Mouse (Mus musculus): ENCODE results near the gene Arih2.

Arih2 gene

DNA sequence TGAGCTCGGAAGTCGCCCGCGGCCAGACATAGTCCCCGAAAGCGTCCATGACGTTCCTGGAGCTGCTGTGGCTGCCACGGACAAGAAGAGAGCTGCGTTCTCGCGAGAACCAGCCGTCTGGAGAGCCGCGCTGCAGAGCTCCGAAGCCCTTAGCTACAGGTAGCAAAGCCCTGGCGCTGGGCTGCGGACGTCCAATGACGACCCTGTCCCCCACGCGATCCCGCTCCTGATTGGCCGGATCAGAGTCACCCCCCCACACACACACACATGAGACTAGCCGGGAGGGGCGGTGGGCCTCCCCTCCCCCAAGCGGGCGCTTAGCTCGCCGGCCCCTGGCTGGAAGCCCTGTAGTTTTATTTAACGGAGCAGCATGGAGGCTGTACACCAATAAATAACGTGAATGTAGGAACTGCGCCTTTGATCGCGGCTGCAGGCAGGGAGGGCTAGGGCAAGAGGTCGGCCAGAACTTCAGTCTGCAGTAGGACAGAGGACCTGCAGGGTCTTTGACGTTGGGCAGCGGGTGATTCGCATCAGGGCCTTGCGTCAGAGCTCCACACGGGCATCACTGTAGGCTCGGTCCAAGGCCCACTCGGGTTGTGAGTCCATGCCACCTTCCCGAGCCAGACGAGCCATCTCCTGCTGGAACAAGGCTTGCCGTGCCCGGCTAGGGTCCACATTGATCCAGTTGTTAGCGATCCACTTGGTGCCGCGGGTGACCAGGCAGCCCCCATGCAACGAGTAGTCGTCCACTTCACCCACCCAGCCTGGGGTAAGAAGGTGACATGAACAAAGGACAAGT, 70.4 kb downstream of the Arih2 start, which contains the start of gene Wdr6:
Wdr6 (minus strand) TSS at position 195 of the 799 bp plus-strand sequence.
- peak; percentile 96 to 98 for DNase-seq

DNA sequence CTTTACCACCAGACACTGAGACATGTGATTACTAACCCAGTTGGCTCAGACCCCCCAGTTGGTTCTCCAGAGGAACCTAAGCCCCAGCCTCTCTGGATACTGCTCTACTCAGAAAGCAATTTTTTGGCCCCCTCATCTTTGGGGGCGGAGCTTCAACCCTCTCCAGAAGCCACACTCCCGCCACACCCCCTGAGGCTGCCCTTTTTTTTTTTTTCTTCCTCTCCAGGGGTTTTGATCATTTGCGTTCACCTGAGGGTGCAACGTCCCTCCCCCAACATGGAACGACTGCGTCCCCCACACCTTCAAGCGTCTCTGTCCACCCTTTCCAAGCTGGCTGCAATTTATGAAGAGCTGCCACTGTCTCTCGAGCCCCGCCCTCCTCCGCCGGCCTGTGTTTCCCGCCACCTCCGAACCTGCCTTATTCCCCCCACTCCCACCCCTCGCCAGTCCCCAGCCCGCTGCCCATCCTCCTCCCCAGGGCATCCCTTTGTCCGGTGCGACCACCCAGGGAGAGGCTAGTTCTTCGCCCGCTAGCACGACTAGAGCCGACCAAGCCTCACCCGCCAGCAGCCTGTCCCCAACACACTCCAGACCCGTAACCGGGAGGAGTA, 71.1 kb downstream of the Arih2 start:
- peak; percentile 83 to 86 for DNase-seq

DNA sequence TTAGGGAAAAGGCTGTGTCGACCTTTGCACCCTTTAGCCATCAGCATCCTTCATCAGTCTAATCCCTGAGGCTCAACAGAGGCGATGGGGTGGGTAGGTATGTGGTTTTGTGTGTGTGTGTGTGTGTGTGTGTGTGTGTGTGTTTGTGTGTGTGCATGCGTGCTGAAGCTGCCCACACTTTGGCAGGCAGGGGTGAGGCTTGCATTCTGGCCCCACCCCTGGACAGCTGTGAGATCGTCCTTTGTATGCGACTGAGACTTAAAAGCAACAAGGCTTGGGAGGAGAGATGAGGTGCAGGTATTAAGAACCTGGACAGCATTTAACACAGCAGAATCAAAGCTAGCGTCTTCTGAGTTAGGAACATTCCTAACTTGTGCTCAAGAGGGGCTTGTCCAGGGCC, 72.2 kb downstream of the Arih2 start:
- DNase-seq, result peak in 1 of 2 experiments; percentile 14

DNA sequence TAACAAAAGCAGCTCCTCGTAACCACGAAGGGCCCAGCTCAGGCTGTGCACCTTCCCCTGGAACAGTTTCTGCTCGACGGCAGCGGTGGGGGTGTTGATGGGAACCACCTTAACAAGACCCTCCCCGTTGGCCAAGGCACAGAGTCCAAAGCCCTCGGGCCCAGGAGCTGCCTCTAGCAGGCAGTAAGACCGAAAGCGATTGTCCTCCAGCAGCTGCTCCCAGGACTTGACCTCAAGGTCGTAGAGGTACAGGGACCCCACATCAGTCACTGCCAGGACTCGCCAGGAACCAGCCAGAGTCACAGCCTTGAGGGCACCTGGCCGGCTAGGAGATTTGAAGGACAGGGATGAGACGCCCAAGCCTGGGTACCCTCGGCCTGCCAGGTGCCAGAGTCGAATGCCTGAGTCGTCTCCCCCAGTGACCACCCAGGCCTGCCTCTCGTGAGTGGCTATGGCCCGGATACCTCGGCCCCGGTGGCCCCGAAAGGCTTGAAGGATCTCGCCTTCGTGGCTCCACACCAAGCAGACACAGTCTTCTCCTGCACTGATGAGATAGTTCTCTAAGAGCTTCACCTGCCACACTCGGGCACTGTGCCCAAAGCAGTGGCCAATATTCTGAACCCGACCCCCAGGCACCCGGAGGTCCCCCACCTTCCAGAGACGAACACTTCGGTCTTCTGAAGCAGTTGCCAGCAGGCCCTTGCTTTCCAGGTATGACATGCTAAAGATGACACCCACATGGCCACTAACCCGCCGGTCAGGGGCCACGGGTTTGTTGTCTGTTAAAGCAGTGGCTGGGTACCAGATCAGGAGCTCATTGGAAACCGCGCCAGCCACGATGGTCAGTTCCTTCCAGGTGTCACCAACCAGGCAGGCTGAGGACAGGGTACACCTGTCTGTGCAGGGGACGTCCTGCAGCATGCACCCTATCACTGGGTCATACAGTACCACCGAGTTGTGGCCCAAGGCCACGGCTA, 73.6 kb downstream of the Arih2 start:
- DNase-seq, result peak; percentile 31 to 46

DNA sequence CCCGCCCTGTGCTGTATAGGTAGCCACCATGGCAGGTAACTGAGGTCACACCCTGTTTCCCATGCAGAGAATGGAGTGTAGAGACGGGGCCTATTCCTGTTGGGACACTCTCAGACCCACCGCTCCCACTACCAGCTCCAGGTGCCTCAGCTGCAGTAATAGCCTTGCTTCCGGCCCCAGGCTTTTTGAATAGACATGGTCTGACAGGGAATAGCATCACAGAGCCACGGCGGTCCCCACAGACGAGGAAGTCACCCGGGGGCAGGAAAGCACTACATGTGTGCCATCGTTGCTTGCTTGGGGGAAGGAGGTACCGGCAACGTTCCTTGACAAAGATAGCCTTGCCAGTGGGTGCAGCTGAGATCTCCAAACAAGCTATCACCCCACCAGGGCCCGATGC, 74.3 kb downstream of the Arih2 start:
- peak in 1 of 2 experiments; percentile 11 for DNase-seq

DNA sequence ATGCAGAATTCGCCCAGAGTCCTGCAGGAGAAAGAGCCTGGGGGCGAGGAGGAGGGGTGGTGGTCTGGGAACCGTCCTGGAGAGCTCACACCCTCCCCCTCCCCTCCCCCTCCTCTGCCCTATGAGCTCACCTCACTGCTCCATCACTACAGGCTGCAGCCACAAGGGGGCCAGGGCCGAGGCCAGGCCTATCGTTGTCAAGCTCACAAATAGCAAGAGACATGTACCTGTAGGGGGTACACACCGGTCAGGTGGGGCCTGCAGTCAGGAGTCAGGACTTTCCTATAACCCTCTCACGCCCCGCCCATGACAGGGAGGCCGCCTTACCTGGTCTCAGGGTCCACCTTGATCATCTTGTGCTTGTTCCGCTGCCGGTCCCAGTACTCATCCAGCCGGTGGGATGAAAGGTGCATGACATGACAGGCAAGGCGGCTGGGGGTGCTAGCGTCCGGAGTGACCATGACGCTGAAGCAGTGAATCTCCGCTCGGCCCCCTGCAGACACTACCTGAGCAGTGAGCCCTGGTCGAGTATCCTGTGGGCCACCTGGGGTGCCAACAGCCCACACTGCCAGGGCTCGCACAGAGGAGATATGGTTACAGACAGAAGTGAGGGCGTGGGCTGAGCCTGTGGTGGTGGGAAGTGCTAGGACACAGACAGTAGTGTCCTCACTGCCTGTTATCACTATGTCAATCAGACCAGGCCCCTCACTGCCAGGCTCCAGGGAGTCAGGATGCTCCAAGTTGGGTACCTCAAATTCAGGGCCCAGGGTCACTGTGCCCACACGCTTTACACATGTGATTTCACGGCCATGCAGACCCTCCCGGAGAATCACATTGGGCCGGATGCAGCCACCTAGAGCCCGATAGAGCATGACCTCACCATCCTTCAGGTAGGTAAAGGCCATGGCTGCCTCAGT, 75.2 kb downstream of the Arih2 start:
- DNase-seq, result peak; percentile 85 to 89

DNA sequence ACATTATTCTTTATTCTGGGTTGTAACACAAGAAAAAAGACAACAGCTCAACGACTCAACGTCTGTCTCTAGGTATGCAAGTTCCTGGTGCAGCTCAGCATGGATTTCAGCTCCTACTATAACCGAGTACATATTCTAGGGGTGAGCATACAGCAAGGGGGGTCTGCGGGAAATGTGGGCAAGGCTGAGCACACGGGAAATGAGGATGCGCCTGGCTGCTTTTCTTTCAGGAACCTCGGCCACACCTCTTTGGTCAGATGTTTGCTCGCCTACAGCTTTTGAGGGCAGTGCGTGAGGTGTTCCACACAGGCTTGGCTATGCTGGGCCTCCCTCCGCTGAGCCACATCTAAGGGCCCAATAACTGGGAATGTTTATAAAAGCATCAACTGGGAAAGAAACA, 76.9 kb downstream of the Arih2 start:
- no peak for DNase-seq

DNA sequence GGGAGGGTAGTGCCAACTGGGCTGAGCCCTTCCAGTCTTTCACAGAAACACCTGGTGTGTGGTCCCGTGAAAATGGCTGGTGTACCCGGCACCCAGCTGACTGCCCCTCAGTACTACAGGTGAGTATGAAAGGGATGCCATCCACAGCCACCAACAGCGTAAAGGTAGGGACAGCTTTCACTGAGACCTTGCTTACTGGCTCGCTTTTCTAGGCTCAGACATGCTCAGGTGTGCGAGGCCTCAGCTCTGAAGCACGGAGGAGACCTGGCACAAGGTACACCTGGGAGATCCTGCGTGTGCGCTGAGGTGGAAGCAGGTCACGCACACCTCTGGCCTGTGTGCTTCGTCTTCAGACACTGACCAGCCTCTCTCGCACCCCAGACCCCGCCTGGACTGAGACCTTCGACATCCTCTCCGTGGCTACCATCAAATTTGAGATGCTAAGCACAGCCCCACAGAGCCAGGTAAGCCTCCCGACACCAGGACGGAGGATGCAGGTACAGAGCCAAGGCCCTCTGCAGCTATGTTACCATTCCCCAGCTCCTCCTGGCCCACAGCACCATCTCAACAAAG, 77.7 kb downstream of the Arih2 start:
- peak in 1 of 2 experiments; percentile 16 for DNase-seq

DNA sequence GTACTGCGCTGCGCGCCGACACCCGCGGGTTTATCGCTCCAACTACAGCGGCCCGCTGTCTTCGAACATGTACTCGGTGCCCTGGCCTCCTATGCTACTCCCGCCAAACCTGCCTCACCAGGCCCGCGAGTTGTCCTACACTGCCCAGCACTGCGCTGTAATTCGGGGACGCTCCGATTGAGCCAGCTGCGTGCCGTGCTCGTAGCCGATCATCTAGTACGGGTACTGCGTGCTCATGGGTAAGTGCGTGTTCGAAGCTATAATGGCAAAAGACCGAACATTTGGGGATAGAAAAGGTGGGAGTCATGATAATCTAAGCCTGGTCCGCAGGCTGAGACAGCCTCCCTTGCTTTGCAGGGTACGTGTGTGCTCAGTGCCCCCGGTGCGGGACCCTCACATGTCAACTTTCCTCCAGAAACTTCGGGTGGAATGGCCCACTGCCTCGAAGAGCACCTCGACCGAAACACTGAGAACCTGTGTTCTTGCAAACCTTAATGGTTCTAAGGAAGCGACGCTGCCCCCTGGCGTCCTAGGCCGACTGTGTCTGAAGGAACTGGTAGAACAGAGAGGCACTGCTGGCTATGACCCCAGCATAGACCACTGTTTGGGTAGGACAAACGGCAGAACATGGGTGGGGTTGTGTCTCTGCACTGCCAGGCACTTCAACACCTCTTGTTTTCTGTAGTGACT, 78.8 kb downstream of the Arih2 start:
- DNase-seq, result peak; percentile 92

DNA sequence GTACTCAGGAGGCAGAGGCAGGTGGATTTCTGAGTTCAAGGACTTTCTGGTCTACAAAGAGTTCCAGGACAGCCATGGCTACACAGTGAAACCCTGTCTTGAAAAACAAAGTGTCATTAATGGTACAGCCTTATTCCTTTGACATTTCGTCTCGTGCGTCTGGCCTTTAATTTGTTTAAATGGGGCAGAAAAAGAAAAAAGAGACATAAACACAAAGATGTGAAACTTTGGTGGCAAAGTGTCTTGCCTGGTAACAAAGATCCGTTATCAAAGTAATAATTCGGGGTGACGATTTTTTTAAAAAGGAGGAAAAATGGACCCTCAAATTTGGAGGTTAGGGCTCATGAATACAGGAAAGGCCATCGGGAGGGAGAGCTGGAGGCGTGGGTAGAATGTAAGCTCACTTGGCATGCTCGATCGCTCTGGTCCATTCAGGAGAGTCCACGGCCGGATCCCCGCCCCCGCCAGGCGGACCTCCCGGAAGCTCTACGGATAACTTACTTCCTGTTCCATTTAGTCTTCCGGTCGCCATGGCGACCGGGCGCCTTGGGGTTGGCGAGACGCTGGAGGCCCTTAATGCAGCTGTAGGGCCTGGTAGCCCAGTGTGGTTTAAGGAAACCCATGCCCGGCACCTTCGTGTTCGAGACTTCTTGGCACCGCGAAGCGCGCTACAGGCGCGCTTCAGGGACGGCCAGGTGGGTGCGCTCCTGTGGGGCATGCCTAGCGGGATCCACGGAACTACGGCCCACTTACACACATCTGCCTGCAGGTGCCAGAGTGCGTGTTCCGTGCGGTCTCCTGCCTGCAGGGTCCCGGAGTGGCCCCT, 79.6 kb downstream of the Arih2 start, which contains the start of gene Dalrd3:
Dalrd3 (plus strand) TSS at position 506 of the 826 bp plus-strand sequence.
- DNase-seq, result peak; percentile 94 to 97

DNA sequence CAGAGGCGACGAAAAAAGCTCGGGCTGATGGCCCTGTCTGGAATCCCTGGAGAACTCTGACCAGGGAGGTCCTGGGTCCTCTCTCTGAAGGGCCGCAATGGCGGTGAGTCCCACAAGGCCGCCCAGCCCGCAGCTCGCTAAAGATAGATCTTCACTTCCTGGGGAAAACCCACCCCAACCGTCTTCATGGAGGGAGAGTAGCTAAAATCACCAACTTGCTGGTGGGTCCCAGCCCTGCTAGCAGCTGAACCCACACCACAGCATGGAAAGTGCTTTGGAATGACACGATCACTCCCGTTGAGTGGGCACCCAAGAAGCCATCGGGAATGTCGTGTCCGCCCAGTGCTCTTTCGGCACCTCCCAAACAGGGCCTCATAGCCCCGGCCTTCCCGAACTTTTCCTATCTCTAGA, 80.7 kb downstream of the Arih2 start:
- DNase-seq, result peak in 1 of 2 experiments; percentile 20

DNA sequence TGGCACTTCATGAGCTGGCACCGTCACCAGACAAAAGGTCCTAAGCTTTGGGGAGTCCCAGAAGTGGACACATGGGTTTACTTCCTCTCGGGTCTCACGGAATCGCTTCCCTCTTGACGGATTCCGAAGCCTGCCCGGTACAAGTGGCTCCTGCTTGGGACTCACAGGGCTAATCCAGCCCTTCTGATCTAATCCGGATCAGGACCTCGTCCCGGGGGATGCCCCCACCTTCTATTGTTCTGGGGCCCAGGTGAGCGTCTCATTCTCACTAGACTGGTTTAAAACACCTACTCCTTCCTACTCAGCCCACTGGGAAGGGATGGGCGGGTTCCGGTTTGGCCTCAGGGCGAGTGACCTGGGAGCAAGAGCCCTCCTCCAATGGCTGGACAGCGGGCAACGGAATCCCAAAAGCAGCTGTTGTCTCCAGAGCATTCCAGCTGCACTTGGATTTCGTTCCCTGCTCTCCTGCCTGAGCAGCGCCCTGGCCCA, 81.2 kb downstream of the Arih2 start:
- DNase-seq, result peak in 1 of 2 experiments; percentile 42

DNA sequence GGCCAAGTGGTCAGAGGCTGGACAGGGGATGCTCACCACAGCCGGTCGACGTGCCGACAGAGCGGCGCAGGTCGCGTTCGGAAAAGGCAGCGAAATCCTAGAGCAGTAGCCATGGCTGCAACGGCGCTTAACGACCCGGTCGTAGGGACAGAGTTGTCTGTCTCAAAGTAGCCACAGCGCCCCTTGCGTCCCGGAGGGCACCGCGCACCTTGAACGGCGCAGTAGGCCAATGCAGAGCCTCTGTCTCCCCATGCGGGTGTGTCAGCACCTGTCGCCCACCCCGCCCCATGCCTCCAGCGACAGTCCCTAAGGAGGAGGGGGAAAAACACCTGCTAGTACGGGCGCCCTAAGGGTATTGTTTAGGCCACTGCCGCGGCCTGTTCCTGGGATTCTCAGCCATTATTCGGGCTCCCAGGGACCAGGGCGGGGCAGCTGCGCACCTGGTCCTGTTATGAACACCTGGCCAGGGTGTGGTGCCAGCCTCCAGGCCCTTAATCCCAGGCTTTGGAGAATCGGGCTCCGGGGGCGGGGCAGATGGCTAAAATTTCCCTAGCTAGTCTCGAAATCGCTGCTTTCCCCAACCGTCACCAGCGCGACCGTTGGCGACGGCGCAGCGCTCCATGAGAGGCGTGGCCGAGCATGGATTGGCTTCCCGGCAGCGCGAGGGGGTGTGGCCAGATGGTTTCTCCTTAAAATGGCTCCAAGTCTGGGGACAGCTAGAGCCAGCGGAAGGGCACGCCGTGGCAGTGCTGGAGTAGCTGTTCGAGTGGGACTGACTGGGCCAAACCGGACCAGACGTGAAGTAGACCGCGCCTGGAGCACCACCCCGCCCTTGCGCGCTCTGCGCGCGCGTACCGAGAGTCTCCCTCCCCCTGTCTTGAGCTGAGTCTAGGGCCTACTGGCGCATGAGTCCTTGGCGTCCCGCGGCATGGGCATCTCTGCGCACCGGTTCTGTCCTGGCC, 82.1 kb downstream of the Arih2 start, which contains the start of gene Ndufaf3:
Ndufaf3 (minus strand) TSS at position 620 of the 962 bp plus-strand sequence.
- peak; percentile 98 for DNase-seq

DNA sequence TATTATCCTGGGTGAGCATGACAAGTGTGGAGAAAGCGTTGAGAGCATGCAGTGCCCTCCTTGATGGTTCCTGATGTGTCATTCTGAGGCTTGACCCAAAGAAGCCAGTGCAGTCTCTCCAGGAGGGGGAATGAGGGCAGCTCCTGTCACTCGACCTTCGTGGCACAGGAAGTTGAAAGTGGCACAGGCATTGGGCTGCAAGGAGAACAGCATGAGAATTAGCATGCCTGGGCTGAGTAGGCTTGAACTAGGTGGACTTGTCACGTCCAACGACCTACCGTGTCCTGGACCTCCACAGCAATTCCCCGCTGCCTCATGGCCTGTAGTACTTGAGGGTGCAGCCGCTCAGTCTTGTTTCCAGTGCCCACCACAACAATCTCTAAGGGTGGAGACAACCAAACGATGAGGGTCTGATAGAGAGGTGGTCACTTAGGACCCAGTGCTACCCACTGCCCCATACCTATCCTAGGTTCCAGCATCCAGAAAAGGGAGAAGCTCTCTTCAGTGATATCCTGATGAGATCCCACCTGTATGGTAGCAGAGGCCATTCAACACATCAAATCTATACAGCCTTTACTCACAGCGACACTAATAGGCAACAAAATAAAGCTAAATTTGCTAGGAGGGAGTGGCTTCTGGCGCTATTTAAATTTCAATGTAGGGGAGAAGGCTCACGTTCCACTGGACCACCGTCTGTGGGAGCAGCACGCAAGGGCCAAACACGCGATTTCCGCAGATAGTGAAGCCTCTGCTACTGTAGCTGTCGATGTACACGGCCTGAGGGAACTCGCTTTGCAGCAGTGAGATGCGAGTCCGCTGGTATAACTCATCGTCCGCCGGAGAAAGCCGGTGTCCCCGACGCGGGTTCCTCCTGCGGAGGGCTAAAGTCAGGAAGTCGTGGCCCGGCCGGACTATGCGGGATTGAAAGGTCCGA, 83.0 kb downstream of the Arih2 start:
- DNase-seq, result peak in 1 of 2 experiments; percentile 23

DNA sequence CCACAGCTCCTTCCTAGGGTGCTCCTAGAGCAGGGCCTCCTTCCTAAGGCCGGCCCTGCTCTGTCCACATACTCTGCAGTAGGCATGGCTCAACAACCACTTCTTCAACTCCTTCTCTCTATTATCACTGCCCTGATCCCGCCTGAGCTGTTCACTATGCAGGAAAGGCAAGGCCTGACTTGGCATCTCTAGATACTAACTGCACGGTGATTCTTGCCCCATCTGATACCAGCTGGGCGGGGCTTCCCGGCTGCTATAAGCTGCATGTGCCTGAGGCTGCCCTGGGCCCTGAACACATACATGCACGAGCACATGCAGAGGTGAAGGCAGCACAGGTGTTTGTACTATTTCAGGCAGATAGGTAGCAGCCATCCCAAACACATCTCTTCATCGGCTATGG, 85.1 kb downstream of the Arih2 start:
- no peak for DNase-seq

DNA sequence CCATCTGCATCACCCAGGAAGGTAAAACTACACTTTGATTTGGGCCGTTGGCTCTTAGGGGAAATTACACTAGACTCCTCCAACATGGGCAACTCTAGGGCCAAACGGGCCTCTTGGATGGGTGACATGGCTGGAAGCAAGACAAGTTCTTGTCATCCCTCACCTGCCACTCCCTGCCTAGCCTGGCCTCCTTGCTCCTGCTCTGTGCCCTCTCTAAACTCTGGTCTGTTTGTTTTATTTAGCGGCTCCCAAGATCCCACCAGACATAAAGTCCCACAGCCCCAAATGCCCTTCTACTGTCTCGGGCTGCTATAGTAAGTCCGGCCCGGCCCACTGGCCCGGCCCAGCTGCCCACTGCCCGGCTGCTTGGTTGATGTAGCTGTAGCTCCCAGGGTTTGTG, 85.5 kb downstream of the Arih2 start:
- DNase-seq, result no peak

DNA sequence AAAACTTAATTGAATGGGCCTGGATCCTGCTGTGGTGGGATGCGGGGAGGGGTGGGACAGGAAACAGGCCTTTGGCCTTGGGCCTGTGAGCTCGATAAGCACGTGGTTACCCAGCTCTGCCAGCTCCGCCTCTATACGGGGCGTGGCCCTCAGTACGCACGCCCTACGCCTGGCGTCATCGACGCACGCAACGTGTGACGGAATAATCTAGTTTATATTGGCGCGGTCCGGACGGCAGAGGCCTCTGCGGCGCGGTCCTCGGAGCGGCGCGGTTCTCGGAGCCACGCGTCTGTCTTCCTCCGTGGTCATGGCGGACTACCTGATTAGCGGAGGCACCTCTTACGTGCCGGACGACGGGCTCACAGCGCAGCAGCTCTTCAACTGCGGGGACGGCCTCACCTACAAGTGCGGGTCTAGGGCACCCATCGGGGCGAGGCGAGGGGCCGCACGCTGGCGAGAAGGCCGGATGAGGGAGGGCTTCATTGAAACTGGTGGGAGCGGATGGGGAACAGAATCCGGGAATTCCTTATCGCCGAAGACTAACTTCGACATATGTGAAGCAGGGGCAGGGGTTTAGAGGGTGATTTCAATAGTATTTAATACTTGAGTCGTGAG, 88.9 kb downstream of the Arih2 start, which contains the start of gene Impdh2:
Impdh2 (plus strand) TSS at position 60 of the 615 bp plus-strand sequence.
- DNase-seq, result peak; percentile 96 to 97
